Mouse (Mus musculus) midbrain, postnatal 0 days (tissue): Measurements from ENCODE around the gene Catsperg1. TPM values are rescaled to one million over a fixed set of nuclear protein-coding genes. Genes with fewer than 3 reads are reported as not detected.

Source experiments
- ATAC-seq: fragments of 200-750 bp; cut with Nextera tagmentation; 2 replicates; pipeline ENCODE4 v1.8.0; 2017; ENCODE audit warnings: moderate number of reproducible peaks, mild to moderate bottlenecking, moderate TSS enrichment, moderate library complexity; ENCODE audit not compliant: low FRiP score
- DNase-seq: peaks from one replicate; pipeline ENCODE4 v3.0.0-alpha.2; 2015; ENCODE audit warnings: low spot score
- H3K27ac ChIP-seq: fragments of 300-500 bp; sonication (generic); 2 replicates; pipeline ENCODE4 v1.5.1; 2014; ENCODE audit warnings: low read depth, mild to moderate bottlenecking, low read length, mixed read lengths
- H3K27me3 ChIP-seq: fragments of 300-500 bp; sonication (generic); 2 replicates; pipeline ENCODE4 v1.6.1; 2014; ENCODE audit warnings: low read length, control low read depth, mixed read lengths; ENCODE audit not compliant: insufficient read depth
- H3K36me3 ChIP-seq: fragments of 300-500 bp; sonication (generic); 2 replicates; pipeline ENCODE4 v1.6.1; 2014; ENCODE audit warnings: low read length, control low read depth, mixed read lengths; ENCODE audit not compliant: insufficient read depth
- H3K4me1 ChIP-seq: fragments of 300-500 bp; sonication (generic); 2 replicates; pipeline ENCODE4 v1.6.1; 2014; ENCODE audit warnings: mild to moderate bottlenecking, control low read depth, antibody characterized with exemption, low read length, mixed read lengths; ENCODE audit not compliant: insufficient read depth
- H3K4me2 ChIP-seq: fragments of 300-500 bp; sonication (generic); 2 replicates; pipeline ENCODE4 v1.6.1; 2014; ENCODE audit warnings: low read depth, mild to moderate bottlenecking, low read length, mixed read lengths; ENCODE audit not compliant: poor library complexity, severe bottlenecking
- H3K4me3 ChIP-seq: fragments of 300-500 bp; sonication (generic); 2 replicates; pipeline ENCODE4 v1.5.1; 2014; ENCODE audit warnings: low read depth, mild to moderate bottlenecking, low read length, moderate library complexity
- H3K9ac ChIP-seq: fragments of 300-500 bp; sonication (generic); replicated peaks from 2 replicates; pipeline ENCODE4 v1.6.1; 2014; ENCODE audit warnings: mild to moderate bottlenecking, low read length, moderate library complexity, mixed read lengths; ENCODE audit not compliant: poor library complexity, severe bottlenecking
- H3K9me3 ChIP-seq: fragments of 300-500 bp; sonication (generic); 2 replicates; pipeline ENCODE4 v1.6.1; 2016; ENCODE audit warnings: low read length, control low read depth
- CTCF ChIP-seq: IDR thresholded peaks from 2 replicates; pipeline ENCODE4 v1.5.1; 2016; ENCODE audit warnings: antibody characterized with exemption, mild to moderate bottlenecking
- WGBS: fragments of 180-500 bp; shearing (Covaris S2); extraction: QIAGEN DNeasy Blood & Tissue Kit; methylation state at CpG from one replicate; pipeline ENCODE4 v1.1.7; 2014; 5-methylcytosine and 5-hydroxymethylcytosine counted together
- polyA plus RNA-seq: library from polyadenylated mRNA; unstranded; fragments of >200 nt; fragmentation: Nextera tagmentation; extraction: Ambion mirVana; gene quantifications from 2 replicates; pipeline ENCODE4 v1.2.1, GENCODE M21; 2015
- total RNA-seq: library from RNA; depleted of rRNA; stranded (reverse); fragments of >200 nt; gene quantifications from 2 replicates; pipeline ENCODE4 v1.2.3, GENCODE M21; 2014; rRNA removed

The Catsperg1 gene
- total RNA-seq = 3.2 and 4.3 TPM in 2 replicates
- polyA plus RNA-seq = 2.9 and 3.7 TPM in 2 replicates

GRCm38 (mm10) chr7:29213675-29214082 lies at the start of gene Catsperg1:
Catsperg1 (minus strand) TSS chr7:29214035.
- peak; percentile 89 for ATAC-seq
- Histone ChIP-seq H3K4me2 (peak within 1 kb of the TSS; percentile 41), H3K36me3 (no peaks in the 10 kb centered on the region), H3K27me3 (no peaks in the 10 kb centered on the region), H3K4me3 (peak within 1 kb of the TSS; percentile 18; the same call in 1 of the 2 replicates), H3K4me1 (no peaks in the 10 kb centered on the region), H3K9ac (0 out of 2 replicates have a peak within 1 kb of the TSS, but pooled peaks have one; percentile 19), H3K27ac (peak within 1 kb of the TSS; percentile 65), H3K9me3 (no peaks in the 10 kb centered on the region)
- DNase-seq = peak; percentile 79
- 2% methylated on average over 20 of the region's 20 CpGs for WGBS
- TF ChIP-seq CTCF = no peak

GRCm38 (mm10) chr7:29262151-29262550 lies 48.3 kb upstream of the Catsperg1 start:
- no peak overlapping the region for H3K4me3 ChIP-seq
- no peaks in the 10 kb centered on the region for H3K4me1 ChIP-seq
- H3K27ac ChIP-seq = no peak overlapping the region
- H3K27me3 ChIP-seq = no peaks in the 10 kb centered on the region
- H3K4me2 ChIP-seq = no peak overlapping the region
- WGBS = 87% methylated on average over 6 of the region's 6 CpGs
- H3K9me3 ChIP-seq = no peaks in the 10 kb centered on the region
- DNase-seq (no peak), ATAC-seq (no peak)
- no peak overlapping the region for H3K9ac ChIP-seq
- peaks cover 9% of the 10 kb centered on the region; the same call in 1 of the 2 replicates for H3K36me3 ChIP-seq
- TF ChIP-seq CTCF = no peak

DNA sequence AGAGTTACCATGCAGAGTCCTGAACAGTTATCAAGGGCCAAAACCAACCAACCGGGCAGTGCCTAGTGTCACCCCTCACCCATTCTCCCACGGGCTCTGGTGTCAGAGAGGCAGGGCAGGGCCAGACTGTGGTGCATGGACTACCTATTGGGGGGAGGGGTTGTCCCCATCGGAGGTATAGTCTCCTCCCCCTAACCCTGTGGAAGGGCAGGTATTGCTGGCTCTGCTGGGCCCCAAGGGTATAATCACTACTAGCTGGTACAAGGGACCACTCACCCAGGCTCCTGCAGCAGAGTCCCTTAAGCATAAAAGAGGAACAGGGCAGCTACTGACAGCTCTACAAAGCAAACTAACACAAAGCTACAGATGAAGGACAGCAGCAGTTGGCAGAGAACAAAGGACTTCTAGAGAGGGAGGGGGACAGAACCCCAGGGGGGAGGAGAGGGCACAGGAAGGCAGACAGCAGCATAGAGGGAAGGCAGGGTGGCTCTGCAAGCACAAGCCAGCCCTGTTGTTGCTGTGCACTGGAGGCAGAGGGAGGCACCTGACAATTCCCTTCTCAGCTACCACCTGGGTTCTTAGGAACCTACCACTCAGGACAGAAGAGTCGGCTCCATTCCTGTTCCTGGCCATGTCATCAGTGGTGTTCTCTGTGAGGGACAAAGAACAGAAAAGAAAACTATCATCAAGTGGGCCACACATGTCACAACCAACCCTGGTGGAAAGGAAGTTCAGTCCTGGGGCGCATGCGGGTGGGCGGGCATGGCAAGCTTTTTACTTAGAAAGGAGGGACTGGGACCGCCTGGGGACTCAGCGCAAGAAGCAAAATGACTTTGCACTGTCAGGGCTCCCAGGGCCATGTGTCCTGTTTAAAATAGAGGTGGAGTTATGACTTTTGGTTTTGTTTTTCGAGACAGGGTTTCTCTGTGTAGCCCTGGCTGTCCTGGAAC lies 46.2 kb upstream of the Catsperg1 start:
- Histone ChIP-seq H3K27me3 (no peaks in the 10 kb centered on the region), H3K4me3 (no peak overlapping the region), H3K9ac (no peak overlapping the region), H3K9me3 (no peaks in the 10 kb centered on the region), H3K4me2 (no peak overlapping the region), H3K36me3 (peaks cover 19% of the 10 kb centered on the region; the same call in 1 of the 2 replicates), H3K4me1 (no peaks in the 10 kb centered on the region), H3K27ac (no peak overlapping the region)
- 64% methylated on average over 10 of the region's 10 CpGs for WGBS
- no peak for DNase-seq
- no peak for TF ChIP-seq CTCF
- no peak for ATAC-seq

- H3K9me3 ChIP-seq = no peaks in the 10 kb centered on the region
- H3K36me3 ChIP-seq = peaks cover 19% of the 10 kb centered on the region; the same call in 1 of the 2 replicates
- H3K9ac ChIP-seq = no peak overlapping the region
- H3K27ac ChIP-seq = no peak overlapping the region
- H3K4me1 ChIP-seq = no peaks in the 10 kb centered on the region
- no peak for TF ChIP-seq CTCF
- no peak for DNase-seq
- no peak for ATAC-seq
- H3K4me2 ChIP-seq = no peak overlapping the region
- H3K27me3 ChIP-seq = no peaks in the 10 kb centered on the region
- WGBS = 95% methylated on average over 1 of the region's 1 CpGs
- no peak overlapping the region for H3K4me3 ChIP-seq
Measured at GRCm38 (mm10) chr7:29257368-29257767, 43.5 kb upstream of the Catsperg1 start.

GRCm38 (mm10) chr7:29255875-29256274 lies 42.0 kb upstream of the Catsperg1 start:
- TF ChIP-seq CTCF = no peak
- Histone ChIP-seq H3K4me3 (no peak overlapping the region), H3K27ac (no peak overlapping the region), H3K4me1 (no peaks in the 10 kb centered on the region), H3K27me3 (no peaks in the 10 kb centered on the region), H3K4me2 (no peak overlapping the region), H3K36me3 (peaks cover 19% of the 10 kb centered on the region; the same call in 1 of the 2 replicates), H3K9me3 (no peaks in the 10 kb centered on the region), H3K9ac (no peak overlapping the region)
- ATAC-seq = no peak
- WGBS = 86% methylated on average over 4 of the region's 4 CpGs
- DNase-seq = no peak

DNA sequence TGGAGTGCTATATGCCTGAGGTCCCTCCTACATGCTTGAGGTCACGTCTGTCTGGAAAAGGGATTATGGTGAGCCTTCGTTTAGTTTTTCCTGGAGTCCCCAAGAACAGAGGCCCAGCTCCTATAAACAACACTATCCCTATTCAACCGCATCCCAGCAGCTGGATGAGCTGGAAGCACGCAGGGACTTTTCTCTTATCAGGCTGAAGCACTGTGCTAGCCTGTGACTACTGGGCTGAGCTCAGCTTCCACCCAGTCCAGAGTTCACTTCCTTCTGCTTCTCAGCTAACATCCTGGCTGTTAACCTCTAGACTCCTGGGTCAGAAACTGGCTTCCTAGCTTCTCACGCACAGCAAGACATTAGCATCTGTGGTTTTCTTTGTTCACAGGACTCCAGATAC lies 40.0 kb upstream of the Catsperg1 start:
- Histone ChIP-seq H3K27me3 (no peaks in the 10 kb centered on the region), H3K4me3 (no peak overlapping the region), H3K4me2 (no peak overlapping the region), H3K27ac (no peak overlapping the region), H3K9ac (0 out of 2 replicates have a peak overlapping the region, but pooled peaks have one; percentile 13), H3K36me3 (peaks cover 19% of the 10 kb centered on the region; the same call in 1 of the 2 replicates), H3K4me1 (no peaks in the 10 kb centered on the region), H3K9me3 (no peaks in the 10 kb centered on the region)
- no peak for TF ChIP-seq CTCF
- WGBS = 53% methylated on average over 5 of the region's 5 CpGs
- ATAC-seq (no peak), DNase-seq (no peak)
